Mouse (Mus musculus) embryonic fibroblast, embryonic 13.5 days (primary cell): Measurements from ENCODE around the gene Snapc4. TPM values are rescaled to one million over a fixed set of nuclear protein-coding genes. Genes with fewer than 3 reads are reported as not detected.

Experiments
- H3K27ac ChIP-seq: 2 replicates; pipeline ENCODE4 v1.5.1; 2012; ENCODE audit warnings: low read length, control low read depth, inconsistent platforms; ENCODE audit not compliant: insufficient read depth
- H3K4me1 ChIP-seq: 2 replicates; pipeline ENCODE4 v1.6.1; 2011; ENCODE audit warnings: low read length; ENCODE audit not compliant: control insufficient read depth, insufficient read depth
- H3K4me3 ChIP-seq: 2 replicates; pipeline ENCODE4 v1.5.1; 2011; ENCODE audit warnings: mild to moderate bottlenecking, control low read depth, low read length; ENCODE audit not compliant: insufficient read depth
- CTCF ChIP-seq: IDR thresholded peaks from 2 replicates; pipeline ENCODE4 v1.5.1; 2011; ENCODE audit warnings: mild to moderate bottlenecking, control low read depth, low read length, moderate library complexity, borderline replicate concordance; ENCODE audit not compliant: insufficient read depth
- POLR2A ChIP-seq: IDR thresholded peaks from 2 replicates; pipeline ENCODE4 v1.6.1; 2011; ENCODE audit warnings: low read depth, mild to moderate bottlenecking, control low read depth, low read length, moderate library complexity
- polyA plus RNA-seq: library from polyadenylated mRNA; stranded (reverse); fragments of >200 nt; gene quantifications from 2 replicates; pipeline ENCODE4 v1.2.4, GENCODE M21; 2011; ENCODE audit warnings: low read depth; ENCODE audit not compliant: missing spikeins, insufficient read length

Gene Snapc4
- polyA plus RNA-seq, 1 experiment, result 27.4 TPM

GRCm38 (mm10) chr2:26359983-26360382 is 20.5 kb downstream of the Snapc4 start:
- Histone ChIP-seq H3K27ac (no peak overlapping the region), H3K4me3 (no peak overlapping the region), H3K4me1 (no peaks in the 10 kb centered on the region)
- no peak for TF ChIP-seq POLR2A
- TF ChIP-seq CTCF, result no peak

DNA sequence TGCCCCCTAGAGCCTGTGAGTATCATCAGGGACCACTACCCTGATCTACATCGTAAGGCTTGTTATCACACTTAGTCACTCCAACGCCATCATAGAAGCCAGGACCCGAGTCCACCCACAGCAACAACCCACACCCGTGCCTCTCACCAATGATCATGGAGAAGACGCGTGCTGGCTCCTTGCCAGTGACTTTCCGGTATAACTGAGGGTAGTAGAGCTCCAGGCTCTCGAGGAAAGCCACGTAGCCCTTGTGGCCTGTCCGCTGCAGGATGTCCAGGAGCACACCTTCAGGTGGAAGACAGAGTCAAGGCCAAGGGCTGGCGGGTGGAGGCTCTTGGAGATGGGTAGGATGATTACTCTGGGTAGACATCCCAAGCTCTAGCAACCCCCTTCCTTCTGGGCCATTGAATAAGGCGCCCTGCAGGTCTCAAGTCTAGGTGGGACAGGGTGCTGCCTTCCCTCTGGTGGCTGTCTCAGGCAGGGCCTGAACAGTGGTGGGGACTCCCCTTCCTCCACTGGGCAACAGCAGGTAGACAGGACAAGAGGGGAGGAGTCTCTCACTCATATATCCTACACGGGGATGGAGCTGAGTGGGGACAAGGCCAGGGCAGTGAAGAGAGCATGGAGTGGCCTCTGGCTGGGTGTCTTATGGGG is 21.7 kb downstream of the Snapc4 start:
- Histone ChIP-seq H3K27ac (no peak overlapping the region), H3K4me1 (no peaks in the 10 kb centered on the region), H3K4me3 (no peak overlapping the region)
- TF ChIP-seq POLR2A (no peak), CTCF (no peak)

GRCm38 (mm10) chr2:26357484-26357883 is 23.0 kb downstream of the Snapc4 start:
- TF ChIP-seq CTCF (no peak), POLR2A (no peak)

DNA sequence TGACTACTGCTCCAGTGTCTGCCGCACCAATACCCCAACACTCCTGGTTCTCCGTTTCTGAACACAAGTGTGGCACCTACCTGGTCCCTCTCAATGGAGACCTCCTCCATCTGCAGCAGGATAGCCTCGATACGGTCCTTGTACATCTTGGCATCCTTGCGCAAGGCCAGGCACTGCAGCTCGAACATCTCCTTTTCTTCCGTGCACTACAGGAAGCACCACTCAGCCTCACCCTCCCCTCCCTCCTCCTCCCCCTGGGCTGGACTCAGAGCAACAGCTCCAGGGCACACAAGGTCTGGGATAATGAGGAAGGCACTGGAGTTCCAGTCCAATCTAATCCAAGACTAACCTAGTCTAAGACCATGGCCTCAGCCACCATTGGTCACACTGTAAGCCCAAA is 23.8 kb downstream of the Snapc4 start:
- TF ChIP-seq POLR2A (no peak), CTCF (no peak)
- no peaks in the 10 kb centered on the region for H3K4me1 ChIP-seq
- no peak overlapping the region for H3K27ac ChIP-seq
- H3K4me3 ChIP-seq, result no peak overlapping the region

More at GRCm38 (mm10) chr2:26357484-26357883, 23.0 kb downstream of the Snapc4 start:
- Histone ChIP-seq H3K4me1 (no peaks in the 10 kb centered on the region), H3K4me3 (no peak overlapping the region), H3K27ac (no peak overlapping the region)

DNA sequence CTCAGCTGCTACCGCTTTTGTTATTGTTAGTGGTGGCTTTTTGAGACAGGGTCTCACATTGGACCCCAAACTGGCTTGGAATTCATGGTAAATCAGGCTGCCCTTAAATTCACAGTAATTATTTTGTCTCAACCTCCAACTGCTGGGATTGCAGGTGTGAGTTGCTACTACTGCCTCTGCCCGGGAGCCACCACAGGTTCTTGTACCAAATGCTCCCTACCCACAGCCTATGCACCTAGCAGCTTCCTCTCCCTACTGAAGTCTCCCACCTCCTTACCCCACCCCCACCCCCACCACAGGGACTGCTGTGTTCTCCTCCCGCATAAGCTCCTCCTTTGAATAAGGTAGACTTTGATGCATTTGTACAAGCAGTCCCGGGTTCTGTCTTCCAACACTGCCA is 24.2 kb downstream of the Snapc4 start:
- Histone ChIP-seq H3K4me3 (no peak overlapping the region), H3K4me1 (no peaks in the 10 kb centered on the region), H3K27ac (no peak overlapping the region)
- TF ChIP-seq CTCF (no peak), POLR2A (no peak)

GRCm38 (mm10) chr2:26354401-26354800 is 26.1 kb downstream of the Snapc4 start:
- Histone ChIP-seq H3K4me1 (no peaks in the 10 kb centered on the region), H3K4me3 (no peak overlapping the region), H3K27ac (no peak overlapping the region)
- TF ChIP-seq POLR2A (no peak), CTCF (no peak)

DNA sequence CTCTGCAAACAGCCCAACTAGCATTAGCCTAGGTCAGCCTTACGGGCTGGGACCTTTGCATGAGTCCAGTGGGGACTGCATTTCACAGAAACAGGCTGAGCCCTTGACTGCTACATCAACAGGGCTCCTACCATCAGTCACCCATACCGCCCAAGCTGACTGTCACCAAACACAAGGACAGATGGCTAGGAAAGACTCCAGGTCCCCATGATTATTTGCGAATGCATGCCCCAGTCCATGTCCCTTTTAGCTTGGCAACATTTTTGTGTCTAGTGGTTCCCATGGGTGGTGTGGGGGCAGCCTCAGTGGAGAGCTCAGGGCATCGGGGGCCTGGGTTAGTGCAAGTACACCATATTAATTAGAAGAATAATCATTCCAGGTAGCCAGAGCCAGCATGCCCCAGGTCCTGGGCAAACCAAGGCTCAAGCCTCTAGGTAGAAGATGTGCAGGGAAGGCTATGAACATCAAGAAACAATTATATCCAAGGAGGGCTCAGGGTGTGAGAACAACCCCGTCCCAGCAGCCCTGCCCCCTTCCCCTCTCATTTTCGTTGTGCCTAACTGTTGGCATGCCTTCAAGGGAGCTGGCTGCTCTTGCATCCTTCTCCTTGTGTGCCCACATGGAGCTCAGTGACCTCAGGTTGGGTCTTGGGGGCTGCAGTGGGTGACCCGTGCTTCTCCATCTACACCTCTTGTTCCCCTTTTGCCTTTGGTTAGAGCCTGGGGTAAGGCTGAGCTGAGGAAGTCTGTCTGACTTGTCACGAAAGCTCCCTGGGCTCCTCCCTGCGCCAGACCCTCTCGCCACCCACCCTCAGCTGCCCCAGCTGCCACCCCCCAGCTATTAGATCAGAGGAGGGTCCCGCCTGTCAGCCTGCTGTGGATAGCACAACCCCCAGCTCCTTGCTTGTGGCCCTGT is 27.1 kb downstream of the Snapc4 start:
- TF ChIP-seq CTCF (no peak), POLR2A (no peak)
- no peaks in the 10 kb centered on the region for H3K4me1 ChIP-seq
- no peak overlapping the region for H3K4me3 ChIP-seq
- no peak overlapping the region for H3K27ac ChIP-seq

GRCm38 (mm10) chr2:26352291-26352910 is 28.1 kb downstream of the Snapc4 start:
- no peak for TF ChIP-seq POLR2A
- TF ChIP-seq CTCF, result no peak
- no peak overlapping the region for H3K27ac ChIP-seq

DNA sequence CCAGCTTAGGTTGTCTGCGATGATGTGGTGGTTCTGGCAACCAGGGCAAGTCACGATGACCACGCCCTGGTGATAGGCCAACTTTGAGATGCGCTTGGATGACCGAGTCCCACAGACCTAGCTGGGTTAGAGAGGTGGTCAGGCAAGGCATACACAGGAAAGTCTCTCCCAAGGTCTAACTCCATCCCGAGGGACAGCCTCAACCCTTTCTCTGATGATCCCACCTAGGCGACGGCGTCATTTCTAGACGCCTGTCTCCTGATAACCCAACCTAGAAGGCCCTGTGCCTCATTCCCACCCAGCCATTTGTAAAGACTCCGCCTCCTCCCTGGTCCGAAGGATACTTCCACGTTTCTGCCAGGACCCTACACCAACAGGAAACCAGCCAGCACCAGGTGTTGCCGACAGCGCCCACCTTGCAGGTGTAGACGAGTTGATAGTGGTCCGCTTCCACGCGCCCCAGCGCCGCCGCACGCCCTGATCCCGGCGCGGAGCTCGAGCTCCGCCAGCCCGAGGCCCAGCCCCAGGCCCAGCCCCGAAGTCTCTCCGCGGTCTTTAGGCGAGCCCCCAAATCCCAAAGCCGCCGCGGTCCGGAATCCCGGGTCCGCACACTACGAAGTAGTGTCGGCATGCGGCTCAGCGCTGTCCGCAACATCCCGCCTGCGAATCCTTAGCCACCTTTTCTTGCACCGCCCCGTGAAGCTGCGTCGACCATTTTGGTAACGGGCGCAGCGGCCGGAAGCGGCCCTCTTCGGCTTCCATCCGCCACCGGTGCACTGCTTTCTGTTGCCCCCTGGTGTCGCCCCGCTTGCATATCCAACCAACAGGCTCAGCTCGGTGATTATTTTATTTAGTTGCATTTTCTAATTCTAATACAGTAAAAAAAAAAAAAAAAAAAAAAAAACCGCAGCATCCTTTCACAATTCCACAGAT is 28.8 kb downstream of the Snapc4 start, which contains the start of gene Dnlz:
TSS of gene Dnlz (minus strand) at position 753 of the 933 bp plus-strand sequence.
- Histone ChIP-seq H3K4me3 (peak within 1 kb of the TSS; percentile 67), H3K4me1 (no peaks in the 10 kb centered on the region), H3K27ac (peak within 1 kb of the TSS; percentile 55)
- TF ChIP-seq CTCF (peak; percentile 66; the same call in 1 of the 2 replicates), POLR2A (peak; percentile 62)

More at GRCm38 (mm10) chr2:26352291-26352910, 28.1 kb downstream of the Snapc4 start:
- Histone ChIP-seq H3K4me3 (peak overlapping the region; percentile 62), H3K4me1 (no peaks in the 10 kb centered on the region)
